Mouse (Mus musculus): Measurements from ENCODE around the gene Megf8.

Gene Megf8

GRCm38 (mm10) chr7:25390054-25390770, 73.2 kb downstream of the Megf8 start:
- no peak for TF ChIP-seq GATA4 (IDR thresholded peaks at IDR 0.05; ENCODE audit: insufficient replicate concordance, low read length)

GRCm38 (mm10) chr7:25390986-25391385, 74.0 kb downstream of the Megf8 start:
- no peak for TF ChIP-seq GATA4 (IDR thresholded peaks at IDR 0.05; ENCODE audit: insufficient replicate concordance, low read length)

GRCm38 (mm10) chr7:25391856-25392453, 75.0 kb downstream of the Megf8 start:
- TF ChIP-seq GATA4 (IDR thresholded peaks at IDR 0.05; ENCODE audit: insufficient replicate concordance, low read length), result no peak

- TF ChIP-seq GATA4 (IDR thresholded peaks at IDR 0.05; ENCODE audit: insufficient replicate concordance, low read length), result no peak
Observed at GRCm38 (mm10) chr7:25392851-25393250, 75.9 kb downstream of the Megf8 start.

- TF ChIP-seq GATA4 (IDR thresholded peaks at IDR 0.05; ENCODE audit: insufficient replicate concordance, low read length), result no peak
Observed at GRCm38 (mm10) chr7:25393451-25394210, 76.7 kb downstream of the Megf8 start.

- no peak for TF ChIP-seq GATA4 (IDR thresholded peaks at IDR 0.05; ENCODE audit: insufficient replicate concordance, low read length)
Observed at GRCm38 (mm10) chr7:25394754-25395153, 77.8 kb downstream of the Megf8 start.

GRCm38 (mm10) chr7:25395186-25395557, 78.2 kb downstream of the Megf8 start:
- no peak for TF ChIP-seq GATA4 (IDR thresholded peaks at IDR 0.05; ENCODE audit: insufficient replicate concordance, low read length)

GRCm38 (mm10) chr7:25395558-25396521, 78.9 kb downstream of the Megf8 start:
- TF ChIP-seq GATA4 (IDR thresholded peaks at IDR 0.05; ENCODE audit: insufficient replicate concordance, low read length), result no peak; the same call in 1 of the 2 replicates

GRCm38 (mm10) chr7:25396621-25397020, 79.7 kb downstream of the Megf8 start:
- no peak for TF ChIP-seq GATA4 (IDR thresholded peaks at IDR 0.05; ENCODE audit: insufficient replicate concordance, low read length)

GRCm38 (mm10) chr7:25398610-25399009, 81.6 kb downstream of the Megf8 start, which contains the start of gene Lipe:
TSS of gene Lipe (minus strand) at chr7:25398710.
- no peak for TF ChIP-seq GATA4 (IDR thresholded peaks at IDR 0.05; ENCODE audit: insufficient replicate concordance, low read length)

GRCm38 (mm10) chr7:25401551-25401950, 84.6 kb downstream of the Megf8 start:
- TF ChIP-seq GATA4 (IDR thresholded peaks at IDR 0.05; ENCODE audit: insufficient replicate concordance, low read length), result no peak

GRCm38 (mm10) chr7:25401986-25402385, 85.0 kb downstream of the Megf8 start:
- TF ChIP-seq GATA4 (IDR thresholded peaks at IDR 0.05; ENCODE audit: insufficient replicate concordance, low read length), result no peak

- TF ChIP-seq GATA4 (IDR thresholded peaks at IDR 0.05; ENCODE audit: insufficient replicate concordance, low read length), result no peak
Observed at GRCm38 (mm10) chr7:25402671-25403101, 85.7 kb downstream of the Megf8 start.

- no peak for TF ChIP-seq GATA4 (IDR thresholded peaks at IDR 0.05; ENCODE audit: insufficient replicate concordance, low read length)
Observed at GRCm38 (mm10) chr7:25406468-25406867, 89.5 kb downstream of the Megf8 start.

Data from liver, adult (tissue).